Comparison of ENCODE assay signal across 12 mouse cellular contexts in the genomic region with DNA sequence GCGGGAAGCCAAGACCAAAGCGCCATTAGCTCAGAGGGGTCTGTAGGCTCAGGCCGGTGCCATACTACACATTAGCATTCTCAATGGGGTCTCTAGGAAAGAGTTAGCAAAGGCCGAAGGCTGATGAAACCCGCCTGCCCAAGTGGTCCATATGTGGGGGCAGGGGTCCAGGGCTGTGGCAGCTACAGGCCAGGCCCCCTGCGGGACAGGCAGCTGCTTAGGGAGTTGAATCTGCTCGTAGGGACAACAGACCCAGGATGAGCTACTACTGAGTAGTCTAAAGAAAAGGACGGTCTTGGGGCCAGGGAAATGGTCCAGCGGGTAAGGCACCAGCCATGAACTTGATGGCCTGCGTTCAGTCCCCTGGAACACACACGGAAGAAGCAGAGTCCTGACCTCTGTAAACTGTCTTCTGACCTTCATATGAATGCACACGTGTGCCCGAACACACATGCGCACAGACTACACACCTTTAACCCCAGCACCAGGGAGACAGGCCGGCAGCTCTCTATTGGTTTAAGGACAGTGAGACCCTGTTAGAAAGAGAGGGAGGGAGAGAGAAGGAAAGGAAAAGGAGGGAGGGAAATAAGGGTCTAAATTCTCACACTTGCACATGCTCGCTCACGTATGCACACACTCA.
A peak's percentile ranks its signal among the peaks of the same experiment; 100 is the strongest.
DNase-seq lines count a peak whose midpoint lies in the region; ATAC-seq lines count a peak whose summit lies in the region.
"Had no signal": no experiment of that assay in that cellular context is flagged by ENCODE, and none has a peak within 500 bp of the region (broad histone marks: within the 10 kb centered on the region; RNA-seq: fewer than 3 reads in every experiment).

No protein-coding gene starts in this region.

- no peak overlapping the region for H3K27ac ChIP-seq in hindbrain, embryonic 11.5 days (ENCODE audit: low read depth, low read length)
- no peak overlapping the region for H3K27ac ChIP-seq in hindbrain, embryonic 16.5 days (ENCODE audit: low read depth, low read length)
- peak overlapping the region; percentile 54; the same call in 1 of the 2 replicates for H3K27ac ChIP-seq in neural tube, embryonic 13.5 days (replicated peaks)
- H3K27ac ChIP-seq: embryonic facial prominence, embryonic 13.5 days; intestine, embryonic 15.5 days; liver, embryonic 14.5 days had no signal

- H3K27me3 ChIP-seq in hindbrain, embryonic 11.5 days (ENCODE audit: control insufficient read depth, insufficient read depth, low read length) = no peaks in the 10 kb centered on the region
- no peaks in the 10 kb centered on the region for H3K27me3 ChIP-seq in hindbrain, embryonic 16.5 days (replicated peaks; ENCODE audit: control insufficient read depth, insufficient read depth, low read length)
- no peaks in the 10 kb centered on the region for H3K27me3 ChIP-seq in neural tube, embryonic 13.5 days
- H3K27me3 ChIP-seq: embryonic facial prominence, embryonic 13.5 days; intestine, embryonic 15.5 days; limb, embryonic 12.5 days had no signal

- WGBS in hindbrain, embryonic 11.5 days = 90% methylated on average over 17 of the region's 17 CpGs
- 84% methylated on average over 17 of the region's 17 CpGs for WGBS in hindbrain, embryonic 16.5 days
- WGBS in neural tube, embryonic 13.5 days = 81% methylated on average over 17 of the region's 17 CpGs

- no peak overlapping the region for H3K9ac ChIP-seq in hindbrain, embryonic 11.5 days (ENCODE audit: low read depth, low read length)
- H3K9ac ChIP-seq in hindbrain, embryonic 16.5 days (ENCODE audit: low read depth, low read length) = no peak overlapping the region
- no peak overlapping the region for H3K9ac ChIP-seq in neural tube, embryonic 13.5 days
- H3K9ac ChIP-seq: embryonic facial prominence, embryonic 13.5 days; intestine, embryonic 15.5 days; limb, embryonic 12.5 days; liver, embryonic 14.5 days had no signal

- peaks cover 14% of the 10 kb centered on the region for H3K36me3 ChIP-seq in hindbrain, embryonic 11.5 days (ENCODE audit: control insufficient read depth, insufficient read depth, low read length)
- peaks cover 24% of the 10 kb centered on the region for H3K36me3 ChIP-seq in hindbrain, embryonic 16.5 days (ENCODE audit: control insufficient read depth, insufficient read depth, low read length)
- peaks cover 85% of the 10 kb centered on the region for H3K36me3 ChIP-seq in neural tube, embryonic 13.5 days

- 0 out of 2 replicates have a peak, but pooled peaks have one; percentile 19 for ATAC-seq in hindbrain, embryonic 11.5 days (ENCODE audit: low FRiP score)
- no peak for ATAC-seq in hindbrain, embryonic 16.5 days
- ATAC-seq in neural tube, embryonic 13.5 days (ENCODE audit: low read depth) = 0 out of 2 replicates have a peak, but pooled peaks have one; percentile 20

- H3K4me1 ChIP-seq in hindbrain, embryonic 11.5 days (replicated peaks; ENCODE audit: control insufficient read depth, insufficient read depth, low read length) = 0 out of 2 replicates have a peak, but pooled peaks cover 2% of the 10 kb centered on the region
- H3K4me1 ChIP-seq in hindbrain, embryonic 16.5 days (ENCODE audit: control insufficient read depth, insufficient read depth, low read depth, low read length) = peaks cover 5% of the 10 kb centered on the region
- peaks cover 33% of the 10 kb centered on the region for H3K4me1 ChIP-seq in neural tube, embryonic 13.5 days (replicated peaks)
- H3K4me1 ChIP-seq: intestine, embryonic 15.5 days had no signal

- H3K9me3 ChIP-seq in hindbrain, embryonic 11.5 days (ENCODE audit: control insufficient read depth, low read length) = no peaks in the 10 kb centered on the region
- H3K9me3 ChIP-seq in hindbrain, embryonic 16.5 days (ENCODE audit: control insufficient read depth, low read length) = no peaks in the 10 kb centered on the region
- no peaks in the 10 kb centered on the region for H3K9me3 ChIP-seq in neural tube, embryonic 13.5 days
- H3K9me3 ChIP-seq: embryonic facial prominence, embryonic 13.5 days; intestine, embryonic 15.5 days; limb, embryonic 12.5 days had no signal

- H3K4me3 ChIP-seq in hindbrain, embryonic 11.5 days (ENCODE audit: low read depth, low read length) = no peak overlapping the region
- no peak overlapping the region for H3K4me3 ChIP-seq in hindbrain, embryonic 16.5 days (ENCODE audit: low read length)
- no peak overlapping the region for H3K4me3 ChIP-seq in neural tube, embryonic 13.5 days
- H3K4me3 ChIP-seq: embryonic facial prominence, embryonic 13.5 days; intestine, embryonic 15.5 days; limb, embryonic 12.5 days had no signal

- DNase-seq in cerebellum, postnatal 10 days = peak; percentile 47 to 71
- no peak for DNase-seq in cerebellum, adult 9-11 months
- DNase-seq in hindbrain, embryonic 11.5 days (ENCODE audit: low spot score) = no peak
- DNase-seq in neural tube, embryonic 10.5 days (ENCODE audit: extremely low spot score, low spot score) = no peak
- no peak for DNase-seq in thymus, postnatal 10 days (ENCODE audit: low spot score in 2 of 2)
- DNase-seq in kidney, postnatal 10 days = no peak

- no peak overlapping the region for H3K4me2 ChIP-seq in hindbrain, embryonic 11.5 days (replicated peaks; ENCODE audit: low read depth, low read length)
- H3K4me2 ChIP-seq in hindbrain, embryonic 16.5 days (ENCODE audit: low read length) = no peak overlapping the region
- no peak overlapping the region for H3K4me2 ChIP-seq in neural tube, embryonic 13.5 days
- H3K4me2 ChIP-seq: embryonic facial prominence, embryonic 13.5 days; intestine, embryonic 15.5 days; limb, embryonic 12.5 days had no signal

Comparison
In these comparisons a context has a peak if more than half of its experiments do, and no peak if none do; other contexts are left out.
1. DNase-seq: peak in cerebellum, postnatal 10 days (2 of 2); none in cerebellum, adult 9-11 months (single experiment), hindbrain, embryonic 11.5 days (single experiment), neural tube, embryonic 10.5 days (single experiment), thymus, postnatal 10 days (0 of 2) and kidney, postnatal 10 days (single experiment).